Mouse (Mus musculus): ENCODE data around the gene Prpf19. TPM values are rescaled to one million over a fixed set of nuclear protein-coding genes. Genes with fewer than 3 reads are reported as not detected.
A peak's percentile ranks its signal among the peaks of the same experiment; 100 is the strongest.

The Prpf19 gene
- total and polyA plus RNA-seq, 3 experiments, result 81.9 to 192 (median 88.8) TPM

DNA sequence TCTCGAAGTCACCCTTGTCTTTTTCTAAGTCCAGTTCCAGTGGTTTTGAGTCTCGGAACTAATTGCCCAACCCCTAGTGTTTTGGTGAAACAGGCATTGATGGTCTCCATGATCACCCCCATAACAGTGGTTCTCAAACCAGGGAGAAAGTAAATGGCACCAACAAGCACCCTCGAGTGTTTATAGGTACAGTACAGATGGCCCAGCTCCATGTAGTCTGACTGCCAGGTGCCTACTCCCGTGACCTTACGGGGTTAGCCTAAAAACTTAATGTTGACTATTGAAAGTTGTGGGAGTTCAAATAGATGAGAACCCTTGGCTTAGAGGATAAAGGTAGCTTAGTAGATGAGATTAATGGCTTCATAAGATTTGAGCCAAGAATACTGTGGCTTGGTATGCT is 6.0 kb downstream of the Prpf19 start:
- Histone ChIP-seq H3K4me3 (ENCODE audit: low read depth, low read length) (no peak overlapping the region), H3K9me3 (replicated peaks) (no peaks in the 10 kb centered on the region), H3K36me3 (replicated peaks) (peaks cover 93% of the 10 kb centered on the region), H3K4me1 (ENCODE audit: insufficient read depth, low read depth, low read length) (peaks cover 55% of the 10 kb centered on the region), H3K27me3 (ENCODE audit: insufficient read depth, low read length) (no peaks in the 10 kb centered on the region)
- TF ChIP-seq TAL1 (conservative IDR thresholded peaks at IDR 0.05; ENCODE audit: low read depth, low read length), result no peak
- TF ChIP-seq POLR2AphosphoS5 (IDR thresholded peaks at IDR 0.05; ENCODE audit: insufficient replicate concordance, low read depth, low read length), result no peak
- DNase-seq (ENCODE audit: low spot score) (no peak), ATAC-seq (ENCODE audit: extremely low read depth, insufficient number of reproducible peaks, low FRiP score, poor library complexity, severe bottlenecking) (no peak)

GRCm38 (mm10) chr19:10904512-10904911 is 9.5 kb downstream of the Prpf19 start:
- TF ChIP-seq GATA1 (IDR thresholded peaks at IDR 0.05; ENCODE audit: borderline replicate concordance, low read length) (no peak), POLR2AphosphoS5 (IDR thresholded peaks at IDR 0.05; ENCODE audit: insufficient replicate concordance, low read depth, low read length) (no peak), TAL1 (conservative IDR thresholded peaks at IDR 0.05; ENCODE audit: low read depth, low read length) (no peak), CTCF (IDR thresholded peaks at IDR 0.05; ENCODE audit: low read depth, low read length) (no peak), GATA2 (IDR thresholded peaks at IDR 0.05; ENCODE audit: borderline replicate concordance, low read depth, low read length) (no peak)
- ATAC-seq (ENCODE audit: extremely low read depth, insufficient number of reproducible peaks, low FRiP score, poor library complexity, severe bottlenecking), result no peak

GRCm38 (mm10) chr19:10904927-10905727 is 10.1 kb downstream of the Prpf19 start:
- peaks cover 27% of the 10 kb centered on the region for H3K4me1 ChIP-seq (ENCODE audit: insufficient read depth, low read depth, low read length)
- DNase-seq (ENCODE audit: low spot score) (no peak), ATAC-seq (ENCODE audit: extremely low read depth, insufficient number of reproducible peaks, low FRiP score, poor library complexity, severe bottlenecking) (no peak; the same call in 1 of the 2 replicates)
- no peak for TF ChIP-seq GATA2 (IDR thresholded peaks at IDR 0.05; ENCODE audit: borderline replicate concordance, low read depth, low read length)
- no peak for TF ChIP-seq CTCF (IDR thresholded peaks at IDR 0.05; ENCODE audit: low read depth, low read length)
- no peak for TF ChIP-seq TAL1 (conservative IDR thresholded peaks at IDR 0.05; ENCODE audit: low read depth, low read length)
- H3K27me3 ChIP-seq (ENCODE audit: insufficient read depth, low read length), result no peaks in the 10 kb centered on the region
- H3K9me3 ChIP-seq (replicated peaks), result no peaks in the 10 kb centered on the region
- no peak overlapping the region for H3K4me3 ChIP-seq (ENCODE audit: low read depth, low read length)
- H3K36me3 ChIP-seq (replicated peaks), result peaks cover 93% of the 10 kb centered on the region

More at GRCm38 (mm10) chr19:10904512-10904911, 9.5 kb downstream of the Prpf19 start:
- no peaks in the 10 kb centered on the region for H3K27me3 ChIP-seq (ENCODE audit: insufficient read depth, low read length)
- no peak overlapping the region for H3K4me3 ChIP-seq (ENCODE audit: low read depth, low read length)
- H3K36me3 ChIP-seq (replicated peaks), result peaks cover 97% of the 10 kb centered on the region
- DNase-seq (ENCODE audit: low spot score), result no peak
- peaks cover 27% of the 10 kb centered on the region for H3K4me1 ChIP-seq (ENCODE audit: insufficient read depth, low read depth, low read length)
- no peaks in the 10 kb centered on the region for H3K9me3 ChIP-seq (replicated peaks)

GRCm38 (mm10) chr19:10905728-10906000 is 10.6 kb downstream of the Prpf19 start:
- no peaks in the 10 kb centered on the region for H3K27me3 ChIP-seq (ENCODE audit: insufficient read depth, low read length)
- H3K4me1 ChIP-seq (ENCODE audit: insufficient read depth, low read depth, low read length), result peaks cover 23% of the 10 kb centered on the region
- no peak for ATAC-seq (ENCODE audit: extremely low read depth, insufficient number of reproducible peaks, low FRiP score, poor library complexity, severe bottlenecking)
- TF ChIP-seq GATA2 (IDR thresholded peaks at IDR 0.05; ENCODE audit: borderline replicate concordance, low read depth, low read length) (no peak), TAL1 (conservative IDR thresholded peaks at IDR 0.05; ENCODE audit: low read depth, low read length) (no peak), POLR2AphosphoS5 (IDR thresholded peaks at IDR 0.05; ENCODE audit: insufficient replicate concordance, low read depth, low read length) (no peak), GATA1 (IDR thresholded peaks at IDR 0.05; ENCODE audit: borderline replicate concordance, low read length) (no peak), CTCF (IDR thresholded peaks at IDR 0.05; ENCODE audit: low read depth, low read length) (no peak)
- no peaks in the 10 kb centered on the region for H3K9me3 ChIP-seq (replicated peaks)
- H3K4me3 ChIP-seq (ENCODE audit: low read depth, low read length), result no peak overlapping the region
- H3K36me3 ChIP-seq (replicated peaks), result peaks cover 88% of the 10 kb centered on the region
- no peak for DNase-seq (ENCODE audit: low spot score)

DNA sequence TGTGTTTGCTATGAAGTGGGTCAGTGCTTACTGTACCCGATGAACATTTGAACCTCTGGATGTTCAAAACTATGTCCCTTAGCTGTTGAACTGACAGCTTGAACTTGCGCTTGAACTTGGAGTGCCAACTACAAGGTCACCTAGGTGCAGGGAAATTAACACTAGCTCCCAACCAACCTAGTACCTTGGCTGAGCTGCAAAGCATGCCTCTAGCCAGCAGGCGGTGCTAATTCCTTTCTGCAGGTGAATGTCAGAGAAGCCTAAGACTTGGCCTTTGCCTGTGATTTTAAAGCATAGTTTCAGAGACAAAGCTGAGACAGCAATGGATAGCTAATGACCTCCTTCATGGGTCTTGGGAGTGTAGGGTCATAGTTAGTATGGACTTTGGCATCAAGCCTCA is 12.9 kb downstream of the Prpf19 start:
- Histone ChIP-seq H3K4me1 (ENCODE audit: insufficient read depth, low read depth, low read length) (peaks cover 15% of the 10 kb centered on the region), H3K9me3 (replicated peaks) (no peaks in the 10 kb centered on the region), H3K4me3 (ENCODE audit: low read depth, low read length) (no peak overlapping the region), H3K36me3 (replicated peaks) (peaks cover 66% of the 10 kb centered on the region), H3K27me3 (ENCODE audit: insufficient read depth, low read length) (no peaks in the 10 kb centered on the region)
- DNase-seq (ENCODE audit: low spot score) (peak; percentile 11), ATAC-seq (ENCODE audit: extremely low read depth, insufficient number of reproducible peaks, low FRiP score, poor library complexity, severe bottlenecking) (no peak)
- peak; percentile 87 for TF ChIP-seq CTCF (IDR thresholded peaks at IDR 0.05; ENCODE audit: low read depth, low read length)
- no peak for TF ChIP-seq POLR2AphosphoS5 (IDR thresholded peaks at IDR 0.05; ENCODE audit: insufficient replicate concordance, low read depth, low read length)

GRCm38 (mm10) chr19:10909087-10909721 is 14.2 kb downstream of the Prpf19 start:
- H3K27me3 ChIP-seq (ENCODE audit: insufficient read depth, low read length), result peaks cover 4% of the 10 kb centered on the region; the same call in 1 of the 2 replicates
- ATAC-seq (ENCODE audit: extremely low read depth, insufficient number of reproducible peaks, low FRiP score, poor library complexity, severe bottlenecking), result no peak

More at GRCm38 (mm10) chr19:10909087-10909721, 14.2 kb downstream of the Prpf19 start:
- Histone ChIP-seq H3K4me1 (ENCODE audit: insufficient read depth, low read depth, low read length) (peaks cover 9% of the 10 kb centered on the region), H3K4me3 (ENCODE audit: low read depth, low read length) (no peak overlapping the region), H3K9me3 (replicated peaks) (no peaks in the 10 kb centered on the region), H3K36me3 (replicated peaks) (peaks cover 53% of the 10 kb centered on the region)
- DNase-seq (ENCODE audit: low spot score), result no peak
- TF ChIP-seq GATA2 (IDR thresholded peaks at IDR 0.05; ENCODE audit: borderline replicate concordance, low read depth, low read length), result no peak
- TF ChIP-seq TAL1 (conservative IDR thresholded peaks at IDR 0.05; ENCODE audit: low read depth, low read length), result no peak
- TF ChIP-seq CTCF (IDR thresholded peaks at IDR 0.05; ENCODE audit: low read depth, low read length), result no peak
- no peak for TF ChIP-seq POLR2AphosphoS5 (IDR thresholded peaks at IDR 0.05; ENCODE audit: insufficient replicate concordance, low read depth, low read length)
- no peak for TF ChIP-seq GATA1 (IDR thresholded peaks at IDR 0.05; ENCODE audit: borderline replicate concordance, low read length)

Data from G1E (cell line).